Mouse (Mus musculus) hindbrain, postnatal 0 days (tissue): ENCODE results near the gene Ptch1. TPM values are rescaled to one million over a fixed set of nuclear protein-coding genes. Genes with fewer than 3 reads are reported as not detected.

ENCODE experiments used
- ATAC-seq: fragments of 200-750 bp; cut with Nextera tagmentation; 2 replicates; pipeline ENCODE4 v1.8.0; 2017; ENCODE audit warnings: mild to moderate bottlenecking, moderate TSS enrichment, moderate library complexity
- DNase-seq: peaks from one replicate; pipeline ENCODE4 v3.0.0-alpha.2; 2015; ENCODE audit warnings: low spot score
- H3K27ac ChIP-seq: fragments of 300-500 bp; sonication (generic); 2 replicates; pipeline ENCODE4 v1.5.1; 2014; ENCODE audit warnings: mild to moderate bottlenecking
- H3K27me3 ChIP-seq: fragments of 300-500 bp; sonication (generic); 2 replicates; pipeline ENCODE4 v1.6.1; 2014; ENCODE audit warnings: low read length, mixed read lengths; ENCODE audit not compliant: insufficient read depth
- H3K36me3 ChIP-seq: fragments of 300-500 bp; sonication (generic); 2 replicates; pipeline ENCODE4 v1.6.1; 2014; ENCODE audit warnings: low read length, mixed read lengths; ENCODE audit not compliant: insufficient read depth
- H3K4me1 ChIP-seq: fragments of 300-500 bp; sonication (generic); 2 replicates; pipeline ENCODE4 v1.6.1; 2014; ENCODE audit warnings: antibody characterized with exemption, low read length, mixed read lengths; ENCODE audit not compliant: insufficient read depth
- H3K4me2 ChIP-seq: fragments of 300-500 bp; sonication (generic); 2 replicates; pipeline ENCODE4 v1.6.1; 2014; ENCODE audit warnings: low read depth, mild to moderate bottlenecking, low read length, moderate library complexity, mixed read lengths
- H3K4me3 ChIP-seq: fragments of 300-500 bp; sonication (generic); 2 replicates; pipeline ENCODE4 v1.5.1; 2014; ENCODE audit warnings: low read length
- H3K9ac ChIP-seq: fragments of 300-500 bp; sonication (generic); replicated peaks from 2 replicates; pipeline ENCODE4 v1.6.1; 2014; ENCODE audit warnings: mild to moderate bottlenecking, low read length, moderate library complexity, mixed read lengths
- H3K9me3 ChIP-seq: fragments of 300-500 bp; sonication (generic); 2 replicates; pipeline ENCODE4 v1.6.1; 2016; ENCODE audit warnings: low read length, mixed read lengths
- CTCF ChIP-seq: IDR thresholded peaks from 2 replicates; pipeline ENCODE4 v1.5.1; 2016; ENCODE audit warnings: antibody characterized with exemption, control low read depth, low read depth
- WGBS: fragments of 180-500 bp; shearing (Covaris S2); extraction: QIAGEN DNeasy Blood & Tissue Kit; methylation state at CpG from one replicate; pipeline ENCODE4 v1.1.7; 2014; 5-methylcytosine and 5-hydroxymethylcytosine counted together
- polyA plus RNA-seq: library from polyadenylated mRNA; unstranded; fragments of >200 nt; fragmentation: Nextera tagmentation; extraction: Ambion mirVana; gene quantifications from 2 replicates; pipeline ENCODE4 v1.2.1, GENCODE M21; 2015
- total RNA-seq: library from RNA; depleted of rRNA; stranded (reverse); fragments of >200 nt; gene quantifications from 2 replicates; pipeline ENCODE4 v1.2.3, GENCODE M21; 2014

Gene Ptch1
- total and polyA plus RNA-seq, 2 experiments from 2014 or later, result 9.6 to 58.4 TPM

DNA sequence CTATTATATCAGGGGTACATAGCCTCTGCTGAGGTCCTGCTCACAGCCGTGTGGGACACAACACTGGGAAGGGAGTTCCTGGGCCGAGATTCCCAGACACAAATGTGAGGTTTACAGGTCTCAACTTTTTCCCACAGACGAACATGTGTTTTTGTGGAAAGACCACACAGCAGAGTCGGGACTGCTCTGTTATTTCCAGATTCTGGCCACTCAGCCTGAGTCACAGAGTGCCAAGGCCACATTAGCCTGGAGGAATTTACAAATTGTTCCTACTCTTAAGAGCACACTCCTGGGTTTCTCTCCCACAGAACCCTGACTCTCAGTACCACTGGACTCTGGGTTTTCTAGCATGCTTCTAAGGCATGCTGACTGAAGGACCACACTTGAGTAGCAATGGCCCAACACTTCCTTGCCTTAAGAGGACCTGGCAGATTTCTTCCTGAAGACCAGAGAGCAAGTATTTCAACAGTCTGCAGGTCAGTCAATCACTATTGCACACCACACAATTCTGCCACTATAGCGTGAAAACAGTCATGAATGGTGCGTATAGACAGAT lies 66.3 kb downstream of the Ptch1 start:
- no peaks in the 10 kb centered on the region for H3K27me3 ChIP-seq
- no peaks in the 10 kb centered on the region for H3K4me1 ChIP-seq
- ATAC-seq (no peak), DNase-seq (no peak)
- no peaks in the 10 kb centered on the region for H3K9me3 ChIP-seq
- no peak overlapping the region for H3K27ac ChIP-seq
- 85% methylated on average over 6 of the region's 6 CpGs for WGBS
- H3K4me2 ChIP-seq, result no peak overlapping the region
- H3K36me3 ChIP-seq, result peaks cover 37% of the 10 kb centered on the region
- TF ChIP-seq CTCF, result no peak
- H3K9ac ChIP-seq, result no peak overlapping the region
- H3K4me3 ChIP-seq, result no peak overlapping the region

- no peaks in the 10 kb centered on the region for H3K27me3 ChIP-seq
- no peaks in the 10 kb centered on the region for H3K4me1 ChIP-seq
- no peaks in the 10 kb centered on the region for H3K9me3 ChIP-seq
- WGBS, result 61% methylated on average over 1 of the region's 1 CpGs
- no peak overlapping the region for H3K4me2 ChIP-seq
- H3K4me3 ChIP-seq, result no peak overlapping the region
- DNase-seq (no peak), ATAC-seq (no peak)
- no peak for TF ChIP-seq CTCF
- H3K36me3 ChIP-seq, result peaks cover 30% of the 10 kb centered on the region
- H3K9ac ChIP-seq, result no peak overlapping the region
- H3K27ac ChIP-seq, result no peak overlapping the region
Measured at GRCm38 (mm10) chr13:63506364-63506763, 67.0 kb downstream of the Ptch1 start.

- H3K27ac ChIP-seq, result no peak overlapping the region
- TF ChIP-seq CTCF, result no peak
- H3K4me3 ChIP-seq, result no peak overlapping the region
- peaks cover 4% of the 10 kb centered on the region; the same call in 1 of the 2 replicates for H3K36me3 ChIP-seq
- WGBS, result 93% methylated on average over 2 of the region's 2 CpGs
- H3K27me3 ChIP-seq, result no peaks in the 10 kb centered on the region
- no peak overlapping the region for H3K4me2 ChIP-seq
- no peaks in the 10 kb centered on the region for H3K9me3 ChIP-seq
- H3K9ac ChIP-seq, result no peak overlapping the region
- no peak for ATAC-seq
- no peaks in the 10 kb centered on the region for H3K4me1 ChIP-seq
- DNase-seq, result no peak
Measured at GRCm38 (mm10) chr13:63502391-63502790, 71.0 kb downstream of the Ptch1 start.

DNA sequence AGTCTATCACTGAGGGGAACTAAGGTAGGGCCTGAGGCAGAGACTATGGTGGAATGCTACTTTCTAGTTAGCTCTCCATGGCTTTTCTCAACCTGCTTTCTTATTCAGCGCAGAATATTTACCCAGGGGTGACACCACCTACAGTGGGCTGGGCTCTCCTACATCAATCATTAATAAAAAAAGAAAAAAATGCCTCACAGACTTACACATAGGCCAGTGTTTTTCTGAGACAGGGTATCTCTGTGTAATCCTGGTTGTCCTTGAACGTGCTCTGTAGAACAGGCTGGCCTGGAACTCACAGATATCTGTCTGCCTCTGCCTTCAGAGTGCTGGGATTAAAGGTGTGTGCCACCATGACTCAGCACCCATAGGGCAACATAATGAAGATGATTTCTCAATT lies 73.9 kb downstream of the Ptch1 start:
- WGBS, result 92% methylated on average over 2 of the region's 2 CpGs

DNA sequence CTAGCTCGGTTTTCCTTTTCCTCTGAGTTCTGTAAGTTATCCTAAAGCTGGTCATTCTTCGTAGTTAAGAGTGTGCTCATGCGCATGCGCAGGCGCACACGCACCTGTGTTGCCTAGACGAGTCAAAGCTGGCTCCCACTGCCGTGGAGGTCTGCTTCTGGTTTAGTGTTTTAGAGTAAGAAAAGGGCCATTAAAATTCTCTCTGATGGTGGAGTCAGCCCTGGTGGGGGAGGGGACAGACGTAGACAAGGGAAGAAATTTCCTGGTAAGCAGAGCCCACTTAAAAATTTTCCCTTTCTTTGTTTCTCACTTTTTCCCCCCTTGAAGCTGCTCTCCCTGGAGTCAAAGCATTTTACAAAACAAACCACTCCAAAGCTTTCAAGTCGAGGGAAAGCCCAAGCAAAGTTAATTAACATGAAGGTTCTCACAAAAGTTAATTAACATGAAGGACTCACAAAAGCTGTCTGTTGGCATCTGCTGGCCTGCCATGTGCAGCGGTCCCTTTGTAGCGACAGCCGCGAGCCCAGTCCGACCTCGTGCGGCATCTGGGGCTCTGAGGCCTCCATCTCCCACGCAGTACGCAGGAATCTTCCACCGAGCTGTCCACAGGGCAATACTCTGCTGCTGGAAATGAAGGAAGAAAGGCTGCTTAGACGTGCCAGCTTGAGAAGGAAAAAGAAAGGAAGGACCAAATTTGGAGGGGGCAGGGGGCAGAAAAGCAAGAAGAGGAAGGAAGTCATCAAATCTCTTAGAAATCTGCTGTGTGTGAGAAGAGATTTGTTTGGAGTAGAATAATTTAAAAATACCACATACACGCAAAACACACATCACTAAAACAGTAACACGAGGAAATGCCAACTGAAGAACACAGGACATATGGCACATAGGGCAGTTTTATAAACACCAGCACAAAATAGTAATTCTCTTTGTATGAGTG lies 76.5 kb downstream of the Ptch1 start, which contains the start of gene Fancc:
TSS of gene Fancc (minus strand) at position 633 of the 937 bp plus-strand sequence.
- Histone ChIP-seq H3K27ac (0 out of 2 replicates have a peak within 1 kb of the TSS, but pooled peaks have one; percentile 27), H3K27me3 (no peaks in the 10 kb centered on the region), H3K4me1 (peaks cover 5% of the 10 kb centered on the region; the same call in 1 of the 2 replicates), H3K4me3 (no peak within 1 kb of the TSS), H3K9ac (no peak within 1 kb of the TSS), H3K36me3 (no peaks in the 10 kb centered on the region), H3K4me2 (peak within 1 kb of the TSS; percentile 37), H3K9me3 (no peaks in the 10 kb centered on the region)
- DNase-seq, result peak; percentile 74
- ATAC-seq, result peak; percentile 89
- no peak for TF ChIP-seq CTCF
- 20% methylated on average over 23 of the region's 23 CpGs for WGBS

More for the DNA sequence above, 73.9 kb downstream of the Ptch1 start:
- no peaks in the 10 kb centered on the region for H3K9me3 ChIP-seq
- H3K4me3 ChIP-seq, result no peak overlapping the region
- H3K4me1 ChIP-seq, result peaks cover 5% of the 10 kb centered on the region; the same call in 1 of the 2 replicates
- DNase-seq (no peak), ATAC-seq (no peak)
- TF ChIP-seq CTCF, result no peak
- H3K4me2 ChIP-seq, result no peak overlapping the region
- no peak overlapping the region for H3K9ac ChIP-seq
- no peaks in the 10 kb centered on the region for H3K27me3 ChIP-seq
- H3K36me3 ChIP-seq, result no peaks in the 10 kb centered on the region
- H3K27ac ChIP-seq, result no peak overlapping the region

DNA sequence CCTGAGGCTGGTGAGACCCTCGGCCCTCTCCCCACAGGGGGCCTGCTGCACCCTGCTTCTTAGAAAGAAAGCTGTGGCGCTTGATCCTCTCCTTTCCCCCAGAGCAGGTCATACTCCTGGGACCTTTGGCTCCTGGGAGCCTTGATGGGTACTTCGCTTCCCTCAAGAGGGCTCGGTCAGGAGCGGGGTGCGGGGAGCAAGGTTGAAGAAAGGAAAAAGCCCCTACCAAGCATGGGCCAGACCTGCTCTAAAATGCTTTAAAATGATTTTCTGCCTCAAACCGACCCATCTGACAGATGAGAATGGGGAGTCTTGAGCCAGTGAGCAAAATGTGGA lies 85.7 kb downstream of the Ptch1 start:
- Histone ChIP-seq H3K9me3 (no peaks in the 10 kb centered on the region), H3K4me2 (no peak overlapping the region), H3K27ac (no peak overlapping the region), H3K4me3 (no peak overlapping the region), H3K27me3 (no peaks in the 10 kb centered on the region), H3K9ac (no peak overlapping the region), H3K4me1 (peaks cover 7% of the 10 kb centered on the region; the same call in 1 of the 2 replicates), H3K36me3 (no peaks in the 10 kb centered on the region)
- DNase-seq, result no peak
- TF ChIP-seq CTCF, result no peak
- ATAC-seq, result no peak
- 39% methylated on average over 7 of the region's 7 CpGs for WGBS
